21 mouse cellular contexts compared by ENCODE assay signal in genomic region chr14:29851286-29851685, GRCm38 (mm10).
DNase-seq lines count a peak whose midpoint lies in the region; ATAC-seq and TF ChIP-seq lines count a peak whose summit lies in the region.
"Had no signal": no experiment of that assay in that cellular context is flagged by ENCODE, and none has a peak within 500 bp of the region (broad histone marks: within the 10 kb centered on the region; RNA-seq: fewer than 3 reads in every experiment).

No protein-coding gene starts in this region.

- H3K27me3 ChIP-seq in kidney, adult 2 months (replicated peaks; ENCODE audit: control insufficient read depth, insufficient read depth, low read length): no peaks in the 10 kb centered on the region
- no peaks in the 10 kb centered on the region for H3K27me3 ChIP-seq in neural tube, embryonic 13.5 days
- no peaks in the 10 kb centered on the region for H3K27me3 ChIP-seq in neural tube, embryonic 15.5 days (replicated peaks)
- H3K27me3 ChIP-seq: Patski had no signal

- 54% methylated on average over 5 of the region's 5 CpGs for WGBS in kidney, adult 2 months
- WGBS in neural tube, embryonic 13.5 days: 70% methylated on average over 5 of the region's 5 CpGs
- WGBS in neural tube, embryonic 15.5 days: 42% methylated on average over 5 of the region's 5 CpGs

- peak overlapping the region; percentile 7; the same call in 1 of the 2 replicates for H3K4me3 ChIP-seq in kidney, adult 2 months (ENCODE audit: insufficient read depth, low read depth, low read length)
- H3K4me3 ChIP-seq in neural tube, embryonic 13.5 days: no peak overlapping the region
- no peak overlapping the region for H3K4me3 ChIP-seq in neural tube, embryonic 15.5 days (replicated peaks)

- peak; percentile 9 for DNase-seq in heart, adult 11 months
- no peak for DNase-seq in heart, postnatal 25 days (ENCODE audit: low spot score)
- DNase-seq in kidney, adult 2 months: no peak
- DNase-seq in kidney, adult 8-10 months: no peak
- no peak for DNase-seq in neural tube, embryonic 10.5 days (ENCODE audit: extremely low spot score, low spot score)
- DNase-seq: adrenal gland, adult 2 months; adrenal gland, adult 8-10 months; adrenal gland, postnatal 10 days; adrenal gland, postnatal 14 days; adrenal gland, postnatal 25 days; adrenal gland, postnatal 36 days; B cell, adult 2 months; cerebellum, adult 11 months; cerebellum, adult 11-12 months had no signal

- no peaks in the 10 kb centered on the region for H3K36me3 ChIP-seq in kidney, adult 2 months (ENCODE audit: control insufficient read depth, insufficient read depth, low read length)
- no peaks in the 10 kb centered on the region for H3K36me3 ChIP-seq in neural tube, embryonic 13.5 days
- no peaks in the 10 kb centered on the region for H3K36me3 ChIP-seq in neural tube, embryonic 15.5 days
- H3K36me3 ChIP-seq: G1E had no signal

- no peak overlapping the region for H3K4me2 ChIP-seq in neural tube, embryonic 13.5 days
- H3K4me2 ChIP-seq in neural tube, embryonic 15.5 days: no peak overlapping the region

- H3K9ac ChIP-seq in neural tube, embryonic 13.5 days: no peak overlapping the region
- no peak overlapping the region for H3K9ac ChIP-seq in neural tube, embryonic 15.5 days (replicated peaks)

- intact Hi-C loops in heart, postnatal 25 days (cut with DNase I): no loop called here

- no peak overlapping the region for H3K27ac ChIP-seq in kidney, adult 2 months (ENCODE audit: insufficient read depth, low read depth, low read length)
- H3K27ac ChIP-seq in neural tube, embryonic 13.5 days (replicated peaks): no peak overlapping the region
- peak overlapping the region; percentile 48 for H3K27ac ChIP-seq in neural tube, embryonic 15.5 days (replicated peaks)

- TF ChIP-seq POLR2A in kidney, adult 2 months (IDR thresholded peaks at IDR 0.05; ENCODE audit: low read depth, low read length): no peak

- no peaks in the 10 kb centered on the region for H3K9me3 ChIP-seq in neural tube, embryonic 13.5 days
- H3K9me3 ChIP-seq in neural tube, embryonic 15.5 days (replicated peaks): no peaks in the 10 kb centered on the region

- no peak for TF ChIP-seq CTCF in kidney, adult 2 months (conservative IDR thresholded peaks at IDR 0.05; ENCODE audit: insufficient read depth, insufficient read length, low read depth, low read length)

- 0 out of 2 replicates have a peak, but pooled peaks have one; percentile 50 for ATAC-seq in neural tube, embryonic 13.5 days (ENCODE audit: low read depth)
- peak; percentile 75 for ATAC-seq in neural tube, embryonic 15.5 days (ENCODE audit: low FRiP score)
- ATAC-seq in monocyte, adult 5-6 weeks (replicated peaks; ENCODE audit: insufficient number of reproducible peaks, low FRiP score, low TSS enrichment, poor library complexity, severe bottlenecking): no peak
- ATAC-seq: activated CD4-positive, CD25-positive, alpha-beta regulatory T cell, adult 4 months; CD4-positive, CD25-positive, alpha-beta regulatory T cell, adult 4 months; Patski had no signal

- no peaks in the 10 kb centered on the region for H3K4me1 ChIP-seq in kidney, adult 2 months (ENCODE audit: control insufficient read depth, insufficient read depth, low read length)
- H3K4me1 ChIP-seq in neural tube, embryonic 13.5 days (replicated peaks): peaks cover 8% of the 10 kb centered on the region; the same call in 1 of the 2 replicates
- peaks cover 17% of the 10 kb centered on the region for H3K4me1 ChIP-seq in neural tube, embryonic 15.5 days
